Mouse (Mus musculus): ENCODE results near the gene Grid2ip. TPM values are rescaled to one million over a fixed set of nuclear protein-coding genes. Genes with fewer than 3 reads are reported as not detected.

Grid2ip gene
- 0.52 and 1.1 TPM in 2 replicates for polyA plus RNA-seq (2015; fragmentation: Nextera tagmentation; extraction: Ambion mirVana)

GRCm38 (mm10) chr5:143356686-143357388, at the start of gene Grid2ip:
Grid2ip (plus strand) TSS chr5:143357338.
- ATAC-seq (ENCODE audit: insufficient number of reproducible peaks, insufficient read depth, low FRiP score, low TSS enrichment, low read depth) = no peak
- Histone ChIP-seq H3K4me3 (peak within 1 kb of the TSS; percentile 35), H3K27ac (no peak within 1 kb of the TSS), H3K36me3 (no peaks in the 10 kb centered on the region), H3K27me3 (peaks cover 36% of the 10 kb centered on the region), H3K9ac (peak within 1 kb of the TSS; percentile 62), H3K4me2 (peak within 1 kb of the TSS; percentile 56), H3K9me3 (no peaks in the 10 kb centered on the region), H3K4me1 (peaks cover 13% of the 10 kb centered on the region)
- WGBS = 13% methylated on average over 17 of the region's 17 CpGs

DNA sequence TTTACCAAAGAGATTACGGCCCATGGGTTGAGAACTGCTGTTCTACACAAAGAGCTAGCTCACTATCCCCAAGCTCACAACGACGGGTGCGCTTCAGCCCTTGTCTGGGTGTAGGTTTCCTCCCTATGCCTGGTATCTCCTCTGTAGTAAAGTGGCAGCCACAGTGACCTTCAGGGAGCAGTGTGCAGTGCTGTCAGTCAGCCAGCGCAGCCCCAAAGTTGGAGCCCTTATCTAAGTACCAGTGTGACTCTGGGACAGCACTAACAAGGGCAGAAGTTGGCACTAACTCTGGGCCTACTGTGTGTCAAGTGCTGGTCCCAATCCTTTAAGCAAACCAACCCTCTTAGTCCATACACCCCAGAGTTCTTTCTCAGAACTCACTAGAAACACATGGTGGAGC, 48.3 kb upstream of the Grid2ip start:
- peaks cover 90% of the 10 kb centered on the region for H3K36me3 ChIP-seq
- H3K27ac ChIP-seq = no peak overlapping the region
- no peak overlapping the region for H3K4me2 ChIP-seq
- H3K4me3 ChIP-seq = no peak overlapping the region
- no peak overlapping the region for H3K9ac ChIP-seq
- 94% methylated on average over 5 of the region's 5 CpGs for WGBS
- H3K9me3 ChIP-seq = no peaks in the 10 kb centered on the region
- no peaks in the 10 kb centered on the region for H3K27me3 ChIP-seq
- ATAC-seq (ENCODE audit: insufficient number of reproducible peaks, insufficient read depth, low FRiP score, low TSS enrichment, low read depth) = no peak
- peaks cover 17% of the 10 kb centered on the region for H3K4me1 ChIP-seq

- no peaks in the 10 kb centered on the region for H3K27me3 ChIP-seq
- H3K4me3 ChIP-seq = no peak overlapping the region
- H3K36me3 ChIP-seq = peaks cover 81% of the 10 kb centered on the region
- no peaks in the 10 kb centered on the region for H3K9me3 ChIP-seq
- 85% methylated on average over 7 of the region's 7 CpGs for WGBS
- peaks cover 22% of the 10 kb centered on the region for H3K4me1 ChIP-seq
- H3K4me2 ChIP-seq = no peak overlapping the region
- no peak overlapping the region for H3K9ac ChIP-seq
- H3K27ac ChIP-seq = peak overlapping the region; percentile 7; the same call in 1 of the 2 replicates
- ATAC-seq (ENCODE audit: insufficient number of reproducible peaks, insufficient read depth, low FRiP score, low TSS enrichment, low read depth) = no peak
Observed at GRCm38 (mm10) chr5:143309916-143310315, 47.2 kb upstream of the Grid2ip start.

DNA sequence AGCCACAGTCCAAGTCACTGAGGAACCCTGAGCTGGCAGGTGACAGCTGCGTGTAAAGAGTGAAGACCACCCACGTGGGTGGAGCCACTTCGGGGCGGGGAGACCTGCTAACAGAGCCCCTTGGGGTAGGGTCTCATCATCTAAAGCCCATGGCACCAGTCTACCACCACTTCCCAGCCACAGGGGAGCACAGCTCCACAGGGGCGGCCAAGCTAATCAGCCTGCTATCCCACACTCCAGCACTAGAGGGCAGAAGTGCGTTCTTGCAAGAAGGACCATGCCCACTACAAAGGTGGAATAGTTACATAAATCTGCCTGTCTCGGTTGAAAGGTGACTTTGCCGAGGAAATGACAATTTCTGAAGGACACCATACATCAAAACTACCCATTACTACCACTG, 45.3 kb upstream of the Grid2ip start:
- WGBS = 66% methylated on average over 8 of the region's 8 CpGs
- H3K4me2 ChIP-seq = no peak overlapping the region
- no peak overlapping the region for H3K27ac ChIP-seq
- no peak for ATAC-seq (ENCODE audit: insufficient number of reproducible peaks, insufficient read depth, low FRiP score, low TSS enrichment, low read depth)
- H3K4me3 ChIP-seq = no peak overlapping the region
- 0 out of 2 replicates have a peak overlapping the region, but pooled peaks have one; percentile 1 for H3K9ac ChIP-seq
- peaks cover 22% of the 10 kb centered on the region for H3K4me1 ChIP-seq
- H3K27me3 ChIP-seq = no peaks in the 10 kb centered on the region
- no peaks in the 10 kb centered on the region for H3K9me3 ChIP-seq
- peaks cover 73% of the 10 kb centered on the region for H3K36me3 ChIP-seq

DNA sequence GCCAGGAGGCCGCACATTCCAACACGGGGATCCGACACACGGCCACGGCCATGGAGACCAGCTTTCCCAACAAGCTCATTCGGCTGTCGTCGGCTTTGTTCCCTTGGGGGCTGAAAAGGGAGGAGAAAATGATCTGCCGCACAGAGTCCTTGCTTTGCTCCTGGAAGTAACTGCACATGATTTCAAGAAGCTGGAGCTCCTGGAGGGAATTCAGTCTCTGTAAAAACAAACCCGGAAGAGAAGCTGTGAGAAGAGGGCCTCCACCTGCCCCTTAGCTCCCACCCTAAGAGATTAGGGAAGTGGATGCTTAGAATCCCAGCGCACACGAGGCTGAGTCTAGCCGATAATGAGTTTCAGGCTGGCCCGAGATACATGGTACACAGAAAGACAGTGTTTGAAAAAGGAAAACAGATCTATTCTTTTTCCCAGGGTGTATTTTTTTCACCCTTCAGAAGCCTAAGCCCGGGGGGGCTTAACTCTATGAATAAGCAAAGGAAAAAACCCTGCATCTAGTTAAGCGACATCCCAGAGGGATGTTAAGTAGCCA, 42.9 kb upstream of the Grid2ip start:
- Histone ChIP-seq H3K9me3 (no peaks in the 10 kb centered on the region), H3K36me3 (peaks cover 73% of the 10 kb centered on the region), H3K27ac (peak overlapping the region; percentile 90), H3K27me3 (no peaks in the 10 kb centered on the region), H3K4me3 (peak overlapping the region; percentile 65), H3K4me2 (peak overlapping the region; percentile 84), H3K9ac (peak overlapping the region; percentile 96), H3K4me1 (peaks cover 22% of the 10 kb centered on the region)
- WGBS = 2% methylated on average over 16 of the region's 16 CpGs
- no peak for ATAC-seq (ENCODE audit: insufficient number of reproducible peaks, insufficient read depth, low FRiP score, low TSS enrichment, low read depth)

GRCm38 (mm10) chr5:143314730-143315513, 42.2 kb upstream of the Grid2ip start, which contains the start of gene E130309D02Rik:
E130309D02Rik (minus strand) TSS chr5:143315360.
- Histone ChIP-seq H3K36me3 (peaks cover 73% of the 10 kb centered on the region), H3K4me3 (peak within 1 kb of the TSS; percentile 65)

GRCm38 (mm10) chr5:143315514-143315888, 41.6 kb upstream of the Grid2ip start:
- WGBS = 12% methylated on average over 8 of the region's 8 CpGs

More at GRCm38 (mm10) chr5:143314730-143315513, 42.2 kb upstream of the Grid2ip start, which contains the start of gene E130309D02Rik:
- Histone ChIP-seq H3K27me3 (no peaks in the 10 kb centered on the region), H3K27ac (peak within 1 kb of the TSS; percentile 90), H3K4me1 (peaks cover 22% of the 10 kb centered on the region), H3K4me2 (peak within 1 kb of the TSS; percentile 84), H3K9me3 (no peaks in the 10 kb centered on the region), H3K9ac (peak within 1 kb of the TSS; percentile 96)
- peak; percentile 86 for ATAC-seq (ENCODE audit: insufficient number of reproducible peaks, insufficient read depth, low FRiP score, low TSS enrichment, low read depth)
- WGBS = under 1% methylated on average over 80 of the region's 101 CpGs

DNA sequence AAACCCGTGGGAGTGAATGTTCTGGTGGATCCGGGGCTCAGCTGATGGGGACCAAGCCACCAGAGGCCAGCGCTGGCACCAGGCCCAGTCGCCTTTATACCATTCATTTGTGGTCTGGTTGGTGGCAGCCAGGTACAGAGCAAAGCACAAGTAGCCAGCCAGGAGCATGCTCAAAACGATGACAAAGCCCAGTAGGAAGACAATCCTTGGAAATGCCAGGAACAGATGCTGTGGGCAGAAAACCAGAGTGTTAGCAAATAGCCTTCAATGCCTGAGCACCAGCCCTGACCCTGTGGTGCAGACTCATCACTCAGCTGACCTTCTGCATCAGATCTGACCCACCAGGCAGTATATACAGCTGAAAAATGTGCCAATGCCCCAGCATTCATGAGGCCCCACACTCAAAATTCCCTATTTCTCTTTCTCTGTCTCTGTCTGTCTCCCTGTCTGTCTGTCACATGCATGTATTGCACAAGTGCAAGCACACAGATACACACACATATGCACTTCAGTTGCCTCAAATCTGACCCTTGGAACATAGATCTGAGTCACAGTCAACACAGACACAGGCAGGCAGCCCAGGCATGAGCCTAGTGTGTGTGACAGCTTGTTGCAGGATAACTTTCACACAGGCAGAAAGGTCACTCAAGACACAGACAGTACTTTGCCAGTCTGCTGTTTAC, 40.4 kb upstream of the Grid2ip start:
- Histone ChIP-seq H3K9ac (no peak overlapping the region), H3K27me3 (no peaks in the 10 kb centered on the region), H3K4me2 (no peak overlapping the region), H3K9me3 (no peaks in the 10 kb centered on the region), H3K27ac (no peak overlapping the region), H3K36me3 (peaks cover 72% of the 10 kb centered on the region), H3K4me1 (peaks cover 17% of the 10 kb centered on the region), H3K4me3 (no peak overlapping the region)
- WGBS = 90% methylated on average over 5 of the region's 5 CpGs
- ATAC-seq (ENCODE audit: insufficient number of reproducible peaks, insufficient read depth, low FRiP score, low TSS enrichment, low read depth) = no peak

More at GRCm38 (mm10) chr5:143315514-143315888, 41.6 kb upstream of the Grid2ip start:
- 0 out of 2 replicates have a peak, but pooled peaks have one; percentile 2 for ATAC-seq (ENCODE audit: insufficient number of reproducible peaks, insufficient read depth, low FRiP score, low TSS enrichment, low read depth)
- Histone ChIP-seq H3K4me1 (peaks cover 22% of the 10 kb centered on the region), H3K27me3 (no peaks in the 10 kb centered on the region), H3K27ac (peak overlapping the region; percentile 90; the same call in 1 of the 2 replicates), H3K4me2 (peak overlapping the region; percentile 84), H3K4me3 (peak overlapping the region; percentile 65), H3K36me3 (peaks cover 73% of the 10 kb centered on the region), H3K9me3 (no peaks in the 10 kb centered on the region), H3K9ac (peak overlapping the region; percentile 96; the same call in 1 of the 2 replicates)

DNA sequence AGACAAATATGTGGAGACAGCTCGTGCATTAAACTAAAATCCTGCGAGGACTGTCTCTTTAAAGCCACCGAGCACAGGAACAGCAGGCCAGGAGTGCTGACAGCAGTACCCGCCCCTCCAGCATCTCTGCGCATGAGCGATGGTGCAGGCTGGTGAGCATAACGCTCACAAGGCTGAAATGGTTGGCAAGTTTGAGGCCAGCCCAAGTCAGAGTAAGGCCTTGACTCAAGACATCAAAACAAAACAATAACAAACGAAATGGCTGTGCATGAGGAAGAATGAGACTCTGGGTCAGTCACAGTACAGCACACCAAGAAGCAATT, 39.9 kb upstream of the Grid2ip start:
- H3K4me3 ChIP-seq = no peak overlapping the region
- H3K9ac ChIP-seq = 0 out of 2 replicates have a peak overlapping the region, but pooled peaks have one; percentile 21
- peaks cover 14% of the 10 kb centered on the region for H3K4me1 ChIP-seq
- peaks cover 72% of the 10 kb centered on the region for H3K36me3 ChIP-seq
- H3K27ac ChIP-seq = no peak overlapping the region
- H3K27me3 ChIP-seq = no peaks in the 10 kb centered on the region
- H3K9me3 ChIP-seq = no peaks in the 10 kb centered on the region
- no peak overlapping the region for H3K4me2 ChIP-seq
- WGBS = 88% methylated on average over 8 of the region's 8 CpGs
- ATAC-seq (ENCODE audit: insufficient number of reproducible peaks, insufficient read depth, low FRiP score, low TSS enrichment, low read depth) = no peak

DNA sequence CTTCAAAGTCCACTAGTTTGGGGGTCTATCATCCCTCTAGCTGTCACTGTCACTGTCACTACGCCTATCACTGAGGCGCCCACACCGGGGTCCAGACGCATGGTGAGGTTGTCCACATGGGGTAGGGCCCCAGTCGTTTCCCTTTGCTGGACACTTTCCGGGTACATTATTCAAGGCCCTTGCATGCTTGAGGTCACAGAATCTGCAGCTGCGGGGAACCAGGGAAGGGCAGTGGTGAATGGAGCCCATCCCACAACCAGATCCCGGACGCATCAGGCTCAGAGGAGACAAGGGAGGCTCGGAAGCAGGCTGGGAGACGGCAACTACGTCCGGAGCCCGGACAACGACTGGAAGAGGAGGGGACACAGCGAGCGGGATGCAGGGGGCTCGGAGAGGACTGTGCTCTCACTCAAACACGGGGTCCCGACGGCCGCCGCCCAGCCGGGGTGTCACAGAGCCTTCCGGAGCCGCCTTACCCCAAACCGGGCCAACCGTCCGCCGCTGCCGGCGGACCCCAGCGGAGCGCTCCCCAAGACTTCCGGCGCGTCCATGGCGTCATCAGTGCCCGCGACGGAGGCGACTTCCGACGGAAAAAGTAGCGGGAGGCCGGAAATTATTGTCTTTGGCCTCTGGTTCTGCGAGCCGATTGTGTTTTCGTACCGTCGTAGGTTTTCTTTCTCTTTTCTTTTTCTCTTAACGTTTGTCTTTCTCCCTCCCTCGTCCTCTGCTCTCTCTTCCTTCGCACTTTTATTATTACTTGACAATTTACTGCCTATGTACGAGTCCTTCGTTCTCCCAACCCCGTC, 28.2 kb upstream of the Grid2ip start, which contains the start of gene Zdhhc4:
TSS of gene Zdhhc4 (minus strand) at position 567 of the 806 bp plus-strand sequence.
- H3K36me3 ChIP-seq = peaks cover 28% of the 10 kb centered on the region
- H3K4me2 ChIP-seq = peak within 1 kb of the TSS; percentile 93
- no peaks in the 10 kb centered on the region for H3K9me3 ChIP-seq
- no peaks in the 10 kb centered on the region for H3K27me3 ChIP-seq
- H3K4me1 ChIP-seq = peaks cover 20% of the 10 kb centered on the region
- under 1% methylated on average over 57 of the region's 57 CpGs for WGBS
- H3K4me3 ChIP-seq = peak within 1 kb of the TSS; percentile 94
- peak within 1 kb of the TSS; percentile 91 for H3K9ac ChIP-seq
- ATAC-seq (ENCODE audit: insufficient number of reproducible peaks, insufficient read depth, low FRiP score, low TSS enrichment, low read depth) = no peak
- H3K27ac ChIP-seq = peak within 1 kb of the TSS; percentile 60
